Mouse (Mus musculus): ENCODE results near the gene Best1. TPM values are rescaled to one million over a fixed set of nuclear protein-coding genes. Genes with fewer than 3 reads are reported as not detected.
A peak's percentile ranks its signal among the peaks of the same experiment; 100 is the strongest.

Best1 gene
- total and polyA plus RNA-seq, 2 experiments from 2014 or later, result 2.9 to 4.1 TPM

DNA sequence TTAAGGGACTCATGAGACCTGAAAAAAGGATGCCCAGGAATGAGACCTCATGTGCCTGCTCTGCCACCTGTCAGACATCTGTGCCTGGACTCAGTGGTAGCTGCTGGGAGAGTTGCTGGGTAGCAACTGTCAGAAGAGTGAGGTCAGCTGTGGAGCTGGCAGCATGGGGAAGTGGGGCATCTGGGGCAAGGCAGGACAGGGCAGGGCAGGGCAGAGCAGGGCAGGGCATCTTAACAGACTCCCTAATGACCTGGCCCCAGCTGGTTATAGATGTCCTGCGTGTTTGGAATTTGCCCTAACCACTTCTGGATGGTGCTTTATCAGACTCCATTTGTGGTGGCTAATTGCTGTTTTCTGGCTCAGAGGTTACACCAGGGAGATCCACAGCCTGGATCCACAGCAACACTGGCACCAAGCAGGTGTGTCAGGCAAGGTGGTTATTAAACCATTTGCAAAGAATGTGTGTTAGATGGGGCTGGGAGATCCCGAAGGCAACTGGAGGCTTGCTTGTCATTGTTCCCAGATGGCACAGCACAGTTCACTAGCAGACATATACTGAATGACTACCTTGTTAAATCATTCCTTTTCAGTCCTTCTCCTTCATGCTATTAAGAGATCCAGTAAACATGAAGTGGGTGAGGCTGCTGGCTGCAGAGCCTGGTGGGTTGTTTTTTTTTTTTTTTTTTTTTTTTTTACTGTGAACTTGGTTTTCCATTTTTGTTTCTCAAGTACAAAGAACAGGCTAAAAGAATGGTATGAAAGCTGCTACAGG, 35.2 kb downstream of the Best1 start:
- H3K9ac ChIP-seq (replicated peaks; ENCODE audit: low read length, poor library complexity, severe bottlenecking), result no peak overlapping the region
- H3K36me3 ChIP-seq (ENCODE audit: insufficient read depth, low read length), result no peaks in the 10 kb centered on the region
- TF ChIP-seq CTCF (IDR thresholded peaks at IDR 0.05), result no peak
- no peaks in the 10 kb centered on the region for H3K4me1 ChIP-seq (ENCODE audit: insufficient read depth, low read length)
- no peaks in the 10 kb centered on the region for H3K27me3 ChIP-seq (ENCODE audit: insufficient read depth, low read length)
- H3K9me3 ChIP-seq (ENCODE audit: low read length), result no peaks in the 10 kb centered on the region
- H3K27ac ChIP-seq (ENCODE audit: low read depth, low read length), result no peak overlapping the region
- no peak for DNase-seq (ENCODE audit: low spot score)
- no peak for ATAC-seq (ENCODE audit: low FRiP score)
- no peak overlapping the region for H3K4me3 ChIP-seq (ENCODE audit: low read depth, low read length)
- no peak overlapping the region for H3K4me2 ChIP-seq (ENCODE audit: low read depth, low read length, poor library complexity, severe bottlenecking)
- 65% methylated on average over 2 of the region's 2 CpGs for WGBS

DNA sequence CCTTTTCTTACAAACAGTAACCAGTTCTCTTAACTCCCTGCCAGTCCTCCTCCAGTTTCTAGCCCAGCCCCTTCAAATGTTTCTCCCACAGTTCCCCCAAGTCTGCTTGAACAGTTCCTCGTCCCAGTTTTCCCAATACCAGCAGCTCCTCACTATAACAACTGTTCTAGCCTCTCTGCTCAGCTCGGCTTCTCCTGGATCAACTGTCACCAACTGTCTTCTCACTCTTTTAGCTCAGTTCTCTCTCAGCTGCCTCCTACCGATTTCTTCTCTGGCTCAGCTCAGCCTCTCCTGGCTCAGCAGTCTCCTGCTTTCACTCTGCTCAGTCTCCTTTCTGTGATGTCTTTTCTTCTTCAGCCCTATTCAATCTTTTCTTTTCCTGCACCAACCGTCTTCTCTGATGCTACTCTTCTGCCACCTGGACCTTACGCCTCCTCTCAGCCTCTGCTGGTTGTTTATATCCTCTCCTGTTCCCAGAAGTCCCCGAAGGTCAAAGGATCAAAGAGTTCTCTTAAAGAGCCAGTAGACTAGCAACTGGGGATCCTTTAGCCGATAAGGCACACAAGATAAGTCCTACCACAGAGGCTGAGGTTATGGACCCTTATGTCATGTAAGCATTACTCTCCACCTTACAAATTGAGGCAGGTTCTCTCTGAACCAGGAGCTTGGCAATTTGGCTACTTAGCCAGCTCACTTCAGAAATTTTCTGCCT, 37.1 kb downstream of the Best1 start:
- no peak overlapping the region for H3K4me3 ChIP-seq (ENCODE audit: low read depth, low read length)
- H3K36me3 ChIP-seq (ENCODE audit: insufficient read depth, low read length), result no peaks in the 10 kb centered on the region
- 36% methylated on average over 7 of the region's 7 CpGs for WGBS
- no peaks in the 10 kb centered on the region for H3K27me3 ChIP-seq (ENCODE audit: insufficient read depth, low read length)
- H3K9me3 ChIP-seq (ENCODE audit: low read length), result no peaks in the 10 kb centered on the region
- no peak for ATAC-seq (ENCODE audit: low FRiP score)
- TF ChIP-seq CTCF (IDR thresholded peaks at IDR 0.05), result no peak
- H3K27ac ChIP-seq (ENCODE audit: low read depth, low read length), result no peak overlapping the region
- H3K4me1 ChIP-seq (ENCODE audit: insufficient read depth, low read length), result no peaks in the 10 kb centered on the region
- H3K4me2 ChIP-seq (ENCODE audit: low read depth, low read length, poor library complexity, severe bottlenecking), result no peak overlapping the region
- no peak for DNase-seq (ENCODE audit: low spot score)
- H3K9ac ChIP-seq (replicated peaks; ENCODE audit: low read length, poor library complexity, severe bottlenecking), result no peak overlapping the region

GRCm38 (mm10) chr19:9960769-9961168, 40.7 kb downstream of the Best1 start:
- Histone ChIP-seq H3K9ac (replicated peaks; ENCODE audit: low read length, poor library complexity, severe bottlenecking) (no peak overlapping the region), H3K4me1 (ENCODE audit: insufficient read depth, low read length) (no peaks in the 10 kb centered on the region), H3K9me3 (ENCODE audit: low read length) (no peaks in the 10 kb centered on the region), H3K27ac (ENCODE audit: low read depth, low read length) (no peak overlapping the region), H3K36me3 (ENCODE audit: insufficient read depth, low read length) (no peaks in the 10 kb centered on the region), H3K4me3 (ENCODE audit: low read depth, low read length) (no peak overlapping the region), H3K27me3 (ENCODE audit: insufficient read depth, low read length) (no peaks in the 10 kb centered on the region), H3K4me2 (ENCODE audit: low read depth, low read length, poor library complexity, severe bottlenecking) (no peak overlapping the region)
- peak; percentile 30 for DNase-seq (ENCODE audit: low spot score)
- TF ChIP-seq CTCF (IDR thresholded peaks at IDR 0.05), result no peak
- no peak for ATAC-seq (ENCODE audit: low FRiP score)
- 76% methylated on average over 5 of the region's 5 CpGs for WGBS

- DNase-seq (ENCODE audit: low spot score), result no peak
- H3K27ac ChIP-seq (ENCODE audit: low read depth, low read length), result no peak overlapping the region
Observed at GRCm38 (mm10) chr19:9957965-9958364, 43.5 kb downstream of the Best1 start.

GRCm38 (mm10) chr19:9956624-9957388, 44.6 kb downstream of the Best1 start:
- H3K4me3 ChIP-seq (ENCODE audit: low read depth, low read length), result no peak overlapping the region
- H3K9me3 ChIP-seq (ENCODE audit: low read length), result no peaks in the 10 kb centered on the region
- H3K27me3 ChIP-seq (ENCODE audit: insufficient read depth, low read length), result no peaks in the 10 kb centered on the region
- no peak overlapping the region for H3K4me2 ChIP-seq (ENCODE audit: low read depth, low read length, poor library complexity, severe bottlenecking)
- H3K9ac ChIP-seq (replicated peaks; ENCODE audit: low read length, poor library complexity, severe bottlenecking), result no peak overlapping the region
- TF ChIP-seq CTCF (IDR thresholded peaks at IDR 0.05), result no peak
- H3K36me3 ChIP-seq (ENCODE audit: insufficient read depth, low read length), result no peaks in the 10 kb centered on the region
- WGBS, result 68% methylated on average over 4 of the region's 4 CpGs
- ATAC-seq (ENCODE audit: low FRiP score) (peak; percentile 59; the same call in 1 of the 2 replicates), DNase-seq (ENCODE audit: low spot score) (peak; percentile 55)
- H3K4me1 ChIP-seq (ENCODE audit: insufficient read depth, low read length), result no peaks in the 10 kb centered on the region
- H3K27ac ChIP-seq (ENCODE audit: low read depth, low read length), result no peak overlapping the region

More at GRCm38 (mm10) chr19:9957965-9958364, 43.5 kb downstream of the Best1 start:
- Histone ChIP-seq H3K4me2 (ENCODE audit: low read depth, low read length, poor library complexity, severe bottlenecking) (no peak overlapping the region), H3K4me1 (ENCODE audit: insufficient read depth, low read length) (no peaks in the 10 kb centered on the region), H3K4me3 (ENCODE audit: low read depth, low read length) (no peak overlapping the region), H3K36me3 (ENCODE audit: insufficient read depth, low read length) (no peaks in the 10 kb centered on the region), H3K9ac (replicated peaks; ENCODE audit: low read length, poor library complexity, severe bottlenecking) (no peak overlapping the region), H3K9me3 (ENCODE audit: low read length) (no peaks in the 10 kb centered on the region), H3K27me3 (ENCODE audit: insufficient read depth, low read length) (no peaks in the 10 kb centered on the region)
- TF ChIP-seq CTCF (IDR thresholded peaks at IDR 0.05), result no peak
- no peak for ATAC-seq (ENCODE audit: low FRiP score)
- 87% methylated on average over 5 of the region's 5 CpGs for WGBS
